Mouse (Mus musculus): ENCODE data around the gene Vmn1r220. TPM values are rescaled to one million over a fixed set of nuclear protein-coding genes. Genes with fewer than 3 reads are reported as not detected.
"Not testable (repeated sequence)": the region's sequence is repeated elsewhere in the genome, so short reads cannot be mapped to it uniquely, and the experiment has no call there.

The Vmn1r220 gene
- not detected in 2 replicates for polyA plus RNA-seq (2015; fragmentation: Nextera tagmentation; extraction: Ambion mirVana)

DNA sequence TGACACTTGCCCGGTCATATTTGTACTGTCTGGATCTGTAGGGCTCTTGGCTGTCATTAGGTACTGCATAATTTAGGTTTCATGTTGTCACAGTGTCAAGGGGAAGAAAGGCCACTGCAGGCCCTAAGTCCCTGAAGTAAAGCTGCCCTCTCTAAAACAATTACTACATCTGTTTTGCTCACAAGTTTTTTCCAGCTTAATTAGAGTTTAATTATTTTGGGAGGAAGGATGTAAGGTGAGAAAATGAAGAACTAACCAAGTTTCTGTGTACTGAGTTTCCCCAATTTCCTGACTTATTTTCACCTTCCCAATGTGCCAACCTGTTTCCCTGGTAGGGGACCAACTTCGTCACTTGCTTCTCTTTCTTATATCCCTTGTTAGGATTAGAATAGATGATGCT is at the start of gene Vmn1r220:
Vmn1r220 (minus strand) TSS at position 101 of the 400 bp plus-strand sequence.
- H3K27ac ChIP-seq = no peak within 1 kb of the TSS
- H3K27me3 ChIP-seq = no peaks in the 10 kb centered on the region
- no peak within 1 kb of the TSS for H3K9ac ChIP-seq
- H3K4me3 ChIP-seq = no peak within 1 kb of the TSS
- no peak within 1 kb of the TSS for H3K4me2 ChIP-seq
- WGBS = 86% methylated on average over 2 of the region's 2 CpGs
- H3K36me3 ChIP-seq (ENCODE audit: poor library complexity, severe bottlenecking) = no peaks in the 10 kb centered on the region
- H3K9me3 ChIP-seq (replicated peaks) = no peaks in the 10 kb centered on the region
- no peaks in the 10 kb centered on the region for H3K4me1 ChIP-seq
- no peak for ATAC-seq

DNA sequence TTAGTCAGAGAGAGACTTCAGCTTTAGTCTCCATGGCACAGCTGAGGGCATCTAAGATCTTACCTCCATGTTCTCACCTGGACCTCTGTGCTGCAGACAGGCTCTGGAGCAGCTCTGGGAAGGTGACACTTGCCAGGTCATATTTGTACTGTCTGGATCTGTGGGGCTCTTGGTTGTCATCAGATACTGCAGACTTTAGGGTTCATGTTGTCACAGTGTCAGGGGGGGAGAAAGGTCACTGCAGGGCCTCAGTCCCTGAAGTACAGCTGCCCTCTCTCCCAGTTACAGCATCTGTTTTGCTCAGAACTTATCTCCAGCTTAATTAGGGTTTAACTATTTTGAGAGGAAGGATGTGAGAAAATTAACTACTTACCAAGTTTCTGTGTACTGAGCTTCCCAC is 48.1 kb upstream of the Vmn1r220 start, which contains the start of gene Vmn1r222:
Vmn1r222 (minus strand) TSS at position 101 of the 400 bp plus-strand sequence.
- H3K9me3 ChIP-seq (replicated peaks); H3K9ac ChIP-seq; H3K36me3 ChIP-seq (ENCODE audit: poor library complexity, severe bottlenecking); ATAC-seq; H3K27ac ChIP-seq; H3K4me1 ChIP-seq; H3K4me2 ChIP-seq; H3K4me3 ChIP-seq; H3K27me3 ChIP-seq: not testable (repeated sequence)

DNA sequence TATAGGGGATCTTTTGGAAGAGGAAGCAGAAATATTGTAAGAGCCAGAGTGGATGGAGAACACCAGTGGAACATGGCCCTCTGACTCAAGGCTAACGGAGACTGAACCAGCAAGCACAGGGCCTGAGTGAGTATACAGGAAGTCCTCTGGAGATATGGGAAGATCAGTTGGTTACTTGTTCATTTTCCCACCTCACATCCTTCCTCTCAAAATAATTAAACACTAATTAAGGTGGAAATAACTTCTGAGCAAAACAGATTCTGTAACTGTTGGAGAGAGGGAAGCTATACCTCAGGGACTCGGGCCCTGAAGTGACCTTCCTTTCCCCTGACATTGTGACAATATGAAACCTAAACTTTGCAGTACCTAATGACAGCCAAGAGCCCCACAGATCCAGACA is 26.1 kb upstream of the Vmn1r220 start, which contains the start of gene Vmn1r221:
Vmn1r221 (plus strand) TSS at position 301 of the 400 bp plus-strand sequence.
- H3K27me3 ChIP-seq; H3K27ac ChIP-seq; H3K4me1 ChIP-seq; H3K4me2 ChIP-seq; H3K9me3 ChIP-seq (replicated peaks); H3K4me3 ChIP-seq; H3K9ac ChIP-seq; ATAC-seq; H3K36me3 ChIP-seq (ENCODE audit: poor library complexity, severe bottlenecking): not testable (repeated sequence)
- 93% methylated on average over 2 of the region's 2 CpGs for WGBS

GRCm38 (mm10) chr13:23203885-23204284 is 16.1 kb upstream of the Vmn1r220 start:
- not testable (repeated sequence) for H3K9ac ChIP-seq; H3K27me3 ChIP-seq; H3K9me3 ChIP-seq (replicated peaks); H3K4me2 ChIP-seq; H3K4me1 ChIP-seq; H3K36me3 ChIP-seq (ENCODE audit: poor library complexity, severe bottlenecking); ATAC-seq; H3K4me3 ChIP-seq; H3K27ac ChIP-seq
- WGBS = 85% methylated on average over 1 of the region's 1 CpGs

DNA sequence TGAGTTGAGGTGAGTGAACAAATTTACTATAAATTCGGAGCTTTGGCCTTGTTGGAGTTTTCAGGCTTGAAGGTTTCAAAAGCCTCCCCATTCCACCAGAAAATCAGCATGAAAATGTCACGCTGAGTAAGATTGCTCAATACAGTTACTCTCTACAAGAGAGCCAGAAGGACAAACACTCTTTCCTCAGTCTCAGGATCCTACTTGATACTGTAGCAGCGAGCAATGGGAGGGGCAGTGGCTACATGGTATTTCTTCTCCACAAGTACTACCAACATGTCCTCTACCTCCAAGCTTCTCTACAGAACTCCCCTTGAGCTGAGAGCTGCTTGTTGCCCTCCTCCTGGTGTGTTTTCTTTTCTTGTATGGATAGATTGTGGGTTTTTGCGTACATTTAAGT is 21.3 kb downstream of the Vmn1r220 start:
- H3K4me3 ChIP-seq; H3K9ac ChIP-seq; H3K9me3 ChIP-seq (replicated peaks); H3K4me2 ChIP-seq; H3K27ac ChIP-seq; H3K4me1 ChIP-seq; H3K27me3 ChIP-seq; H3K36me3 ChIP-seq (ENCODE audit: poor library complexity, severe bottlenecking); ATAC-seq: not testable (repeated sequence)
- 86% methylated on average over 4 of the region's 4 CpGs for WGBS

DNA sequence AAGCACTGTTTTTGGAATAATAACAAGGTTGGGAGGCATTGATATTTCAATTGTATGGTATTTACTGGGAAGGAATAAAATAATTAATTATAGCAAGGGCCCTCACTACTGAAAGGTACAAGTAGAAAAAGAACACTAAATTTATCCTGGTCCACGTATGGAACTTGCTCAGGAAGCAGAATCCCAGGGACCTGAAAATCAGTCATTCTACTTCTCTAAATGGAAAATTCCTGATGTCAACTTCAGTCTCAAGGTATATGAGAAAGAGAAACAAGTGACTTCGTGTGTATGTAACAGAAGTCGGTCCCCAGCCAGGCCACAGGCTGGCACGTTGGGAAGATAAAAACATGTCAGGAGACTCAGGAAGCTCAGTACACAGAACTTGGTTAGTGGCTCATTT is 28.8 kb downstream of the Vmn1r220 start, which contains the start of gene Vmn1r219:
Vmn1r219 (plus strand) TSS at position 301 of the 400 bp plus-strand sequence.
- H3K27ac ChIP-seq = no peak within 1 kb of the TSS
- no peaks in the 10 kb centered on the region for H3K27me3 ChIP-seq
- WGBS = 82% methylated on average over 4 of the region's 4 CpGs
- no peak within 1 kb of the TSS for H3K4me2 ChIP-seq
- H3K36me3 ChIP-seq (ENCODE audit: poor library complexity, severe bottlenecking) = no peaks in the 10 kb centered on the region
- ATAC-seq = no peak
- H3K9me3 ChIP-seq (replicated peaks) = no peaks in the 10 kb centered on the region
- H3K4me3 ChIP-seq = no peak within 1 kb of the TSS
- peaks cover 6% of the 10 kb centered on the region for H3K4me1 ChIP-seq
- H3K9ac ChIP-seq = no peak within 1 kb of the TSS

DNA sequence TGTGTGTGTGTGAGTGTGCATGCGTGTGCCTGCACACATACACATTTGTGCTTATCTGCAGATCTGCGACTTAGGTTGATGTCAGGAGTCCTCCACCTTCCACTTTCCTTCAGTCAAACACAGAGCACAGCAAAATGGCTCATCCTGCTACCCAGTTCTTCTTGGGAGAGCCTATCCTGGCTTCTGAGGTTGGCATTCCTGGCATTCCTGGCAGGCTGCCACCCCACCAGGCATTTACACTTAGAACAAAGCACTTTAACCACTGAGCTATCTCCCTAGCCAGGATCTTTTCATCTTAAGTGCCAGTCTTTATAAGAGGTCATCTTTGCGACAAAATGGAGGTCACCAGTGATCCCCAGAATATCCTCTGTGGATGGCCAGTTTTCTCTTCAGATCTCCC is 29.9 kb downstream of the Vmn1r220 start:
- no peaks in the 10 kb centered on the region for H3K27me3 ChIP-seq
- H3K36me3 ChIP-seq (ENCODE audit: poor library complexity, severe bottlenecking) = no peaks in the 10 kb centered on the region
- H3K9ac ChIP-seq = no peak overlapping the region
- no peaks in the 10 kb centered on the region for H3K9me3 ChIP-seq (replicated peaks)
- H3K27ac ChIP-seq = no peak overlapping the region
- H3K4me3 ChIP-seq = no peak overlapping the region
- ATAC-seq = peak; percentile 38; the same call in 1 of the 2 replicates
- H3K4me1 ChIP-seq = peaks cover 6% of the 10 kb centered on the region
- H3K4me2 ChIP-seq = no peak overlapping the region
- 70% methylated on average over 3 of the region's 3 CpGs for WGBS

GRCm38 (mm10) chr13:23138880-23139279 is 48.9 kb downstream of the Vmn1r220 start:
- Histone ChIP-seq H3K9me3 (replicated peaks) (no peaks in the 10 kb centered on the region), H3K27ac (no peak overlapping the region), H3K4me3 (no peak overlapping the region), H3K4me2 (no peak overlapping the region), H3K9ac (no peak overlapping the region), H3K36me3 (ENCODE audit: poor library complexity, severe bottlenecking) (no peaks in the 10 kb centered on the region), H3K4me1 (no peaks in the 10 kb centered on the region), H3K27me3 (no peaks in the 10 kb centered on the region)
- 71% methylated on average over 2 of the region's 2 CpGs for WGBS
- peak; percentile 78 for ATAC-seq

- no peak overlapping the region for H3K4me3 ChIP-seq
- H3K9me3 ChIP-seq (replicated peaks) = no peaks in the 10 kb centered on the region
- no peak for ATAC-seq
- H3K36me3 ChIP-seq (ENCODE audit: poor library complexity, severe bottlenecking) = no peaks in the 10 kb centered on the region
- H3K27ac ChIP-seq = no peak overlapping the region
- H3K9ac ChIP-seq = no peak overlapping the region
- no peaks in the 10 kb centered on the region for H3K4me1 ChIP-seq
- no peak overlapping the region for H3K4me2 ChIP-seq
- 71% methylated on average over 1 of the region's 1 CpGs for WGBS
- no peaks in the 10 kb centered on the region for H3K27me3 ChIP-seq
Measured at GRCm38 (mm10) chr13:23133501-23133900, 54.3 kb downstream of the Vmn1r220 start.

DNA sequence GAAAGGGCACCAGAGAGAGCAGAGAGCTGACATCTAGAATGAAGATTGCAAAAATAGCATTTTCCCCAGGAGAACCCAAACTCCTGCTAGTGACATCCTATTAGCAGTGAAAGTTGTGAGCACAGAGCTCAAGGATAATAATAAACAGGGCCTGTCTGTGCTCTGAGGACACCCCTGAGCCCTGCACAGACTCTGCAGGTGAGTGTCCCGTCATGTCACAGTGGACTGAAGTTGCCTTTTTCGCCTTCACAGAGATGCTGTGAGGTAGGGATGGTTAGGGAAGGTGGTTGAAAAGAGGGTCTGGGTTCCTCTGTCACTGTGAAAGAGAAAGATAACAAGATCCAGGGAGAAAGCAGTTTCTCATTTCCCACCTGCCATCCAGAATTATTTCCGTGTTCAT is 54.7 kb downstream of the Vmn1r220 start, which contains the start of gene Vmn1r218:
Vmn1r218 (plus strand) TSS at position 57 of the 400 bp plus-strand sequence.
- Histone ChIP-seq H3K36me3 (ENCODE audit: poor library complexity, severe bottlenecking) (no peaks in the 10 kb centered on the region), H3K4me3 (no peak within 1 kb of the TSS), H3K9me3 (replicated peaks) (no peaks in the 10 kb centered on the region), H3K27ac (no peak within 1 kb of the TSS), H3K27me3 (no peaks in the 10 kb centered on the region), H3K4me2 (no peak within 1 kb of the TSS), H3K4me1 (no peaks in the 10 kb centered on the region), H3K9ac (no peak within 1 kb of the TSS)
- no peak for ATAC-seq
- 79% methylated on average over 3 of the region's 3 CpGs for WGBS

Other genes with a start within 250 kb of the Vmn1r220 start
- gene Vmn1r213, start 180.3 kb downstream of the Vmn1r220 start, polyA plus RNA-seq (2015; fragmentation: Nextera tagmentation; extraction: Ambion mirVana) = not detected in 2 replicates
- gene Vmn1r214, start 157.6 kb downstream of the Vmn1r220 start, polyA plus RNA-seq (2015; fragmentation: Nextera tagmentation; extraction: Ambion mirVana) = not detected in 2 replicates
- not detected in 2 replicates for gene Vmn1r215, start 120.0 kb downstream of the Vmn1r220 start, polyA plus RNA-seq (2015; fragmentation: Nextera tagmentation; extraction: Ambion mirVana)
- not detected in 2 replicates for gene Vmn1r217, start 69.7 kb downstream of the Vmn1r220 start, polyA plus RNA-seq (2015; fragmentation: Nextera tagmentation; extraction: Ambion mirVana)
- gene Vmn1r218, start 54.8 kb downstream of the Vmn1r220 start, polyA plus RNA-seq (2015; fragmentation: Nextera tagmentation; extraction: Ambion mirVana) = not detected in 2 replicates
- gene Vmn1r219, start 28.7 kb downstream of the Vmn1r220 start, polyA plus RNA-seq (2015; fragmentation: Nextera tagmentation; extraction: Ambion mirVana) = not detected in 2 replicates
- gene Vmn1r221, start 26.2 kb upstream of the Vmn1r220 start, polyA plus RNA-seq (2015; fragmentation: Nextera tagmentation; extraction: Ambion mirVana) = not detected in 2 replicates
- not detected in 2 replicates for gene Vmn1r222, start 48.0 kb upstream of the Vmn1r220 start, polyA plus RNA-seq (2015; fragmentation: Nextera tagmentation; extraction: Ambion mirVana)
- not detected in 2 replicates for gene Vmn1r223, start 59.2 kb upstream of the Vmn1r220 start, polyA plus RNA-seq (2015; fragmentation: Nextera tagmentation; extraction: Ambion mirVana)
- gene Zfp322a, start 181.2 kb upstream of the Vmn1r220 start, polyA plus RNA-seq (2015; fragmentation: Nextera tagmentation; extraction: Ambion mirVana) = 61.4 and 61.8 TPM in 2 replicates
- 12.4 and 13.4 TPM in 2 replicates for gene Abt1, start 235.9 kb upstream of the Vmn1r220 start, polyA plus RNA-seq (2015; fragmentation: Nextera tagmentation; extraction: Ambion mirVana)

Data from forebrain, embryonic 13.5 days (tissue).